Mouse (Mus musculus): ENCODE measurements at regions not wholly inside any gene's neighbourhood (a gene's known extent, or its start where the extent isn't known, plus 50 kb on each side); places are given as distances from the start of the nearest gene placed in this dataset.

- TF ChIP-seq CTCF (IDR thresholded peaks at IDR 0.05; ENCODE audit: extremely low read depth, insufficient read depth, insufficient read length, insufficient replicate concordance) (no peak), POLR2A (IDR thresholded peaks at IDR 0.05; ENCODE audit: low read depth, low read length) (no peak)
Observed at GRCm38 (mm10) chr8:15583782-15584181, 537.9 kb upstream of the BB014433 start.

Data from spleen, adult 2 months (tissue).